Mouse (Mus musculus) MEL (cell line): ENCODE measurements around the gene Olfml3. TPM values are rescaled to one million over a fixed set of nuclear protein-coding genes. Genes with fewer than 3 reads are reported as not detected.

Experiments used
- DNase-seq: peaks from one replicate; pipeline ENCODE4 v3.0.0; 2011; ENCODE audit warnings: low read depth, low spot score
- H3K27ac ChIP-seq: 2 replicates; pipeline ENCODE4 v1.5.1; 2012; ENCODE audit warnings: low read depth, mild to moderate bottlenecking, control low read depth, low read length, moderate library complexity; ENCODE audit not compliant: control insufficient read depth
- H3K27me3 ChIP-seq, 2 experiments: fragments of 150-350 bp in 1 of 2; sonication (generic) in 1 of 2; 2 replicates each; pipeline ENCODE4 v1.6.1; 2012; ENCODE audit warnings: low read length in 2 of 2, mild to moderate bottlenecking in 2 of 2, improper control_type of control experiment in 1 of 2, moderate library complexity in 1 of 2; ENCODE audit not compliant: insufficient read depth in 2 of 2, control insufficient read depth in 1 of 2
- H3K36me3 ChIP-seq, 2 experiments: 2 replicates each; pipeline ENCODE4 v1.6.1; 2012 to 2014; ENCODE audit warnings: low read length in 2 of 2, improper control_type of control experiment in 1 of 2, inconsistent platforms in 1 of 2, mild to moderate bottlenecking in 1 of 2; ENCODE audit not compliant: insufficient read depth in 2 of 2, control insufficient read depth in 1 of 2
- H3K4me1 ChIP-seq, 2 experiments: fragments of 150-350 bp in 1 of 2; sonication (generic) in 1 of 2; 2 replicates each; pipeline ENCODE4 v1.6.1; 2012; ENCODE audit warnings: low read length in 2 of 2, improper control_type of control experiment in 1 of 2, mild to moderate bottlenecking in 1 of 2; ENCODE audit not compliant: insufficient read depth in 2 of 2, control insufficient read depth in 1 of 2
- H3K4me3 ChIP-seq, 2 experiments: fragments of 150-350 bp in 1 of 2; sonication (generic) in 1 of 2; 2 replicates each; pipeline ENCODE4 v1.5.1; 2012; ENCODE audit warnings: low read depth in 2 of 2, low read length in 2 of 2, mild to moderate bottlenecking in 2 of 2, moderate library complexity in 2 of 2, control low read depth in 1 of 2, improper control_type of control experiment in 1 of 2; ENCODE audit not compliant: control insufficient read depth in 1 of 2, insufficient read depth in 1 of 2
- H3K79me2 ChIP-seq: 2 replicates; pipeline ENCODE4 v1.6.1; 2012; ENCODE audit warnings: mild to moderate bottlenecking, low read length, moderate library complexity; ENCODE audit not compliant: control insufficient read depth, poor library complexity, insufficient read depth
- H3K9ac ChIP-seq: 2 replicates; pipeline ENCODE4 v1.6.1; 2012; ENCODE audit warnings: low read depth, mild to moderate bottlenecking, control low read depth, low read length, moderate library complexity; ENCODE audit not compliant: control insufficient read depth, poor library complexity, severe bottlenecking
- H3K9me3 ChIP-seq: fragments of 150-350 bp; sonication (generic); replicated peaks from 2 replicates; pipeline ENCODE4 v1.6.1; 2012; ENCODE audit warnings: mild to moderate bottlenecking, low read length, improper control_type of control experiment, moderate library complexity; ENCODE audit not compliant: insufficient read depth
- BHLHE40 ChIP-seq: IDR thresholded peaks from 2 replicates; pipeline ENCODE4 v1.6.1; 2012; ENCODE audit warnings: low read depth, mild to moderate bottlenecking, inconsistent platforms, low read length, improper control_type of control experiment, borderline replicate concordance
- CHD1 ChIP-seq: IDR thresholded peaks from 2 replicates; pipeline ENCODE4 v1.6.1; 2012; ENCODE audit warnings: low read depth, mild to moderate bottlenecking, inconsistent platforms, low read length, improper control_type of control experiment
- CTCF ChIP-seq, 3 experiments: IDR thresholded peaks in 2 of 3; conservative IDR thresholded peaks in 1 of 3; 2 replicates each; pipeline ENCODE4 v1.5.1; 2011 to 2012; ENCODE audit warnings: low read length in 3 of 3, low read depth in 2 of 3, mild to moderate bottlenecking in 2 of 3, improper control_type of control experiment in 1 of 3, inconsistent platforms in 1 of 3, mixed read lengths in 1 of 3, moderate library complexity in 1 of 3; ENCODE audit not compliant: control insufficient read depth in 1 of 3, insufficient read depth in 1 of 3, poor library complexity in 1 of 3, severe bottlenecking in 1 of 3
- E2F4 ChIP-seq: IDR thresholded peaks from 2 replicates; pipeline ENCODE4 v1.6.1; 2011; ENCODE audit warnings: low read depth, low read length, improper control_type of control experiment, borderline replicate concordance
- EP300 ChIP-seq, 2 experiments: IDR thresholded peaks; 2 replicates each; pipeline ENCODE4 v1.6.1; 2011; ENCODE audit warnings: improper control_type of control experiment in 2 of 2, low read length in 2 of 2, low read depth in 1 of 2, mild to moderate bottlenecking in 1 of 2
- GATA1 ChIP-seq: IDR thresholded peaks from 2 replicates; pipeline ENCODE4 v1.6.1; 2011; ENCODE audit warnings: low read depth, low read length, improper control_type of control experiment
- KAT2A ChIP-seq: conservative IDR thresholded peaks from 2 replicates; pipeline ENCODE4 v1.6.1; 2012; ENCODE audit warnings: low read depth, low read length, improper control_type of control experiment, inconsistent platforms
- MAX ChIP-seq: IDR thresholded peaks from 2 replicates; pipeline ENCODE4 v1.6.1; 2011; ENCODE audit warnings: low read length, improper control_type of control experiment
- MEF2A ChIP-seq: IDR thresholded peaks from 2 replicates; pipeline ENCODE4 v1.6.1; 2014; ENCODE audit warnings: low read depth, mild to moderate bottlenecking, inconsistent platforms, low read length, improper control_type of control experiment; ENCODE audit not compliant: poor library complexity, insufficient replicate concordance, severe bottlenecking; ENCODE audit errors: extremely low read depth
- MXI1 ChIP-seq: IDR thresholded peaks from 2 replicates; pipeline ENCODE4 v1.6.1; 2011; ENCODE audit warnings: mild to moderate bottlenecking, low read depth, low read length, improper control_type of control experiment
- MYB ChIP-seq: IDR thresholded peaks from 2 replicates; pipeline ENCODE4 v1.6.1; 2011; ENCODE audit warnings: mild to moderate bottlenecking, low read depth, low read length, improper control_type of control experiment
- NRF1 ChIP-seq: IDR thresholded peaks from 2 replicates; pipeline ENCODE4 v1.6.1; 2014; ENCODE audit warnings: low read depth, mild to moderate bottlenecking, inconsistent platforms, low read length, improper control_type of control experiment, moderate library complexity; ENCODE audit not compliant: poor library complexity, insufficient read depth, severe bottlenecking
- POLR2A ChIP-seq, 2 experiments: IDR thresholded peaks; 2 replicates each; pipeline ENCODE4 v1.6.1; 2011 to 2012; ENCODE audit warnings: low read length in 2 of 2, mild to moderate bottlenecking in 2 of 2, control low read depth in 1 of 2, improper control_type of control experiment in 1 of 2, low read depth in 1 of 2, moderate library complexity in 1 of 2; ENCODE audit not compliant: control insufficient read depth in 1 of 2, insufficient read depth in 1 of 2, poor library complexity in 1 of 2
- POLR2AphosphoS5 ChIP-seq: IDR thresholded peaks from 2 replicates; pipeline ENCODE4 v1.6.1; 2012; ENCODE audit warnings: low read depth, borderline replicate concordance, mild to moderate bottlenecking, inconsistent platforms, low read length, moderate library complexity, mixed read lengths
- RAD21 ChIP-seq: IDR thresholded peaks from 2 replicates; pipeline ENCODE4 v1.6.1; 2011; ENCODE audit warnings: mild to moderate bottlenecking, low read depth, low read length, improper control_type of control experiment
- RCOR1 ChIP-seq: IDR thresholded peaks from 2 replicates; pipeline ENCODE4 v1.6.1; 2012; ENCODE audit warnings: low read depth, mild to moderate bottlenecking, inconsistent platforms, low read length, improper control_type of control experiment
- SIN3A ChIP-seq: IDR thresholded peaks from 2 replicates; pipeline ENCODE4 v1.6.1; 2012; ENCODE audit warnings: low read length, improper control_type of control experiment, inconsistent platforms
- USF1 ChIP-seq: IDR thresholded peaks from 2 replicates; pipeline ENCODE4 v1.6.1; 2014; ENCODE audit warnings: low read depth, mild to moderate bottlenecking, inconsistent platforms, low read length, improper control_type of control experiment, moderate library complexity
- ZC3H11A ChIP-seq: IDR thresholded peaks from 2 replicates; pipeline ENCODE4 v1.6.1; 2012; ENCODE audit warnings: low read depth, mild to moderate bottlenecking, inconsistent platforms, low read length, improper control_type of control experiment
- ZNF384 ChIP-seq: IDR thresholded peaks from 2 replicates; pipeline ENCODE4 v1.6.1; 2012; ENCODE audit warnings: low read depth, mild to moderate bottlenecking, inconsistent platforms, low read length, improper control_type of control experiment
- polyA plus RNA-seq, 2 experiments: library from polyadenylated mRNA; stranded (reverse) in 1 of 2; unstranded in 1 of 2; fragments of >175 nt in 1 of 2; fragments of >200 nt in 1 of 2; gene quantifications; 2 replicates each; pipeline versions ENCODE4 v1.2.1 to v1.2.4; 2012; ENCODE audit warnings: low replicate concordance in 2 of 2, low read depth in 1 of 2; ENCODE audit not compliant: insufficient read length in 2 of 2, insufficient read depth in 1 of 2, missing spikeins in 1 of 2
- total RNA-seq: library from RNA; depleted of rRNA; stranded (reverse); fragments of 300-350 nt; gene quantifications from 2 replicates; pipeline ENCODE4 v1.2.3, GENCODE M21; 2012

Gene Olfml3
- total and polyA plus RNA-seq, 3 experiments = 0.08 to 0.18 TPM; not detected in 1

GRCm38 (mm10) chr3:103716774-103717760 lies 20.7 kb downstream of the Olfml3 start:
- H3K9ac ChIP-seq = no peak overlapping the region
- no peaks in the 10 kb centered on the region for H3K79me2 ChIP-seq

GRCm38 (mm10) chr3:103715762-103716693 lies 21.8 kb downstream of the Olfml3 start:
- Histone ChIP-seq H3K27me3 (peaks cover 0 to 4% of the 10 kb centered on the region in 2 experiments; a peak in 1 of 4 replicates), H3K9me3 (no peaks in the 10 kb centered on the region), H3K27ac (no peak overlapping the region), H3K9ac (no peak overlapping the region), H3K4me3 (no peak overlapping the region), H3K79me2 (no peaks in the 10 kb centered on the region), H3K4me1 (no peaks in the 10 kb centered on the region), H3K36me3 (no peaks in the 10 kb centered on the region)
- no peak for TF ChIP-seq POLR2AphosphoS5
- no peak for TF ChIP-seq NRF1
- TF ChIP-seq RCOR1 = no peak
- TF ChIP-seq BHLHE40 = no peak
- no peak for TF ChIP-seq RAD21
- no peak for DNase-seq

More at GRCm38 (mm10) chr3:103716774-103717760, 20.7 kb downstream of the Olfml3 start:
- no peaks in the 10 kb centered on the region for H3K4me1 ChIP-seq
- no peak for DNase-seq
- peaks cover 0 to 4% of the 10 kb centered on the region in 2 experiments; a peak in 3 of 4 replicates for H3K27me3 ChIP-seq
- H3K36me3 ChIP-seq = no peaks in the 10 kb centered on the region
- no peak overlapping the region for H3K27ac ChIP-seq
- H3K9me3 ChIP-seq = no peaks in the 10 kb centered on the region
- H3K4me3 ChIP-seq = no peak overlapping the region
- no peak for TF ChIP-seq SIN3A
- TF ChIP-seq POLR2A (IDR thresholded peaks at IDR 0.05; ENCODE audit: control insufficient read depth in 1 of 2, insufficient read depth in 1 of 2, low read depth in 1 of 2, low read length in 2 of 2, poor library complexity in 1 of 2) = no peak
- no peak for TF ChIP-seq MXI1
- no peak for TF ChIP-seq EP300 (IDR thresholded peaks at IDR 0.05; ENCODE audit: low read depth in 1 of 2, low read length in 2 of 2)
- no peak for TF ChIP-seq KAT2A
- TF ChIP-seq MYB = no peak
- no peak for TF ChIP-seq CHD1
- TF ChIP-seq E2F4 = no peak
- no peak for TF ChIP-seq CTCF (IDR thresholded peaks at IDR 0.05 in 2 of 3, conservative IDR thresholded peaks at IDR 0.05 in 1 of 3; ENCODE audit: control insufficient read depth in 1 of 3, insufficient read depth in 1 of 3, low read depth in 2 of 3, low read length in 3 of 3, poor library complexity in 1 of 3, severe bottlenecking in 1 of 3)
- no peak for TF ChIP-seq RAD21
- no peak for TF ChIP-seq GATA1
- TF ChIP-seq ZC3H11A = no peak
- no peak for TF ChIP-seq USF1
- TF ChIP-seq MAX = no peak
- no peak for TF ChIP-seq ZNF384
- no peak for TF ChIP-seq MEF2A
